Mouse (Mus musculus) testis, adult 2 months (tissue): ENCODE measurements around the gene Lemd1.

Experiments
- CTCF ChIP-seq: fragments of 200-500 bp; IDR thresholded peaks from 2 replicates; pipeline ENCODE4 v1.5.1; 2012; ENCODE audit warnings: low read depth, mild to moderate bottlenecking, inconsistent platforms, low read length, moderate library complexity; ENCODE audit not compliant: control insufficient read depth, insufficient read depth, insufficient replicate concordance
- POLR2A ChIP-seq: fragments of 200-500 bp; IDR thresholded peaks from 2 replicates; pipeline ENCODE4 v1.6.1; 2012; ENCODE audit warnings: low read depth, mild to moderate bottlenecking, inconsistent platforms, low read length, moderate library complexity; ENCODE audit not compliant: control insufficient read depth

GRCm38 (mm10) chr1:132209400-132209799 lies 18.2 kb downstream of the Lemd1 start:
- TF ChIP-seq CTCF (no peak), POLR2A (no peak)
